Mouse (Mus musculus): ENCODE data around the gene Yme1l1.

DNA sequence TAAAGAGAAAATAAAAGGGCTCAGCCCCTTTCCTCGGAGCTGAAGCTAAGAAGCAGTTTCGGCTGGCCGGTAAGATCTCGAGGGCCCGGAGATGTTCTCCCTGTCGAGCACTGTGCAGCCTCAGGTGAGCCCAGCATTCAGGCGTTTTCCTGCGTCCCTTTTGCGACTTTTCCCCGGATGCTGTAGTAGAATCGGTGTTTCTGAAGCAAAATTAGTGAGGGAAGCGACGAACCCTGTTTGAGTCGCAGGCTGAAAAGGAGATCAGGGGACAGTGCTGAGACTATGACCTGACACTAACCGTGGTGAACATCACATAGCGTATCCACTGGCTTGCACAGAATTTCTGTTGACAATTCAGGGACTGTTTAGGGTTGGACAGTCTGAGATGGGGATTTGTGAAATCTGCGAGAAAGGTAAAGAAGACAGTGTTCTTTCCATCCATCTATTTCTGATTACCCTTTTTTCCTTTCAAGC is 476 bp downstream of the Yme1l1 start:
- TF ChIP-seq CTCF (IDR thresholded peaks at IDR 0.05) (no peak), EP300 (IDR thresholded peaks at IDR 0.05; ENCODE audit: insufficient read depth, low read depth, low read length) (no peak), POLR2A (IDR thresholded peaks at IDR 0.05; ENCODE audit: insufficient read depth, low read depth, low read length) (no peak)
